Mouse (Mus musculus): Measurements from ENCODE around the gene Ep300.

GRCm38 (mm10) chr15:81576961-81577360 is 8.2 kb upstream of the Ep300 start:
- TF ChIP-seq CTCF (IDR thresholded peaks at IDR 0.05; ENCODE audit: low read depth) (no peak), EP300 (IDR thresholded peaks at IDR 0.05; ENCODE audit: low read depth) (no peak)

Measured in liver, embryonic 14.5 days (tissue).